Mouse (Mus musculus): ENCODE measurements around the gene Gstcd. TPM values are rescaled to one million over a fixed set of nuclear protein-coding genes. Genes with fewer than 3 reads are reported as not detected.

The Gstcd gene
- polyA plus RNA-seq, 2 experiments = 2.3 to 5.3 TPM

DNA sequence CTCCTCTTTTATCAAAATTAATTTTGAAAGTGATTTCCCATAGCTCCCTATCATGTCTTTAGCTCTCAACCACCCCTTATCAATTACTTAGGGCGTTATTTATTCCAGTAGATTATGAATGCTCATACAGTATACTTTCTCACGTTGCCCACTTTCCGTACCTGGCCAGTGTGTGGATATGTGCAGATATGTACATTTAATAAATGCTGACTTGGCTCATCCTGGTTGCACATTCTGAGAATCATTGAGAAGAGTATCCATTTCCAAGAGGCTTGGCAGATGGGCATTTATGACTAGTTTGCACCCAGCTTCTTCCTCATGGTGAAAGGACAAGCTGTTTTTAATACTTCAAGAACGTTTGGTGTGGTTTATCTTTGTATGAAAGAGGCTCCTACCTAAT, 18.0 kb upstream of the Gstcd start:
- Histone ChIP-seq H3K9ac (replicated peaks) (no peak overlapping the region), H3K27me3 (ENCODE audit: control insufficient read depth, insufficient read depth, low read length) (no peaks in the 10 kb centered on the region), H3K9me3 (ENCODE audit: control insufficient read depth, low read length) (no peaks in the 10 kb centered on the region), H3K4me3 (ENCODE audit: insufficient read depth in 1 of 2, low read depth in 2 of 2, low read length in 2 of 2) (no peak overlapping the region), H3K4me1 (replicated peaks; ENCODE audit: control insufficient read depth in 2 of 2, insufficient read depth in 2 of 2, low read length in 1 of 2) (no peaks in the 10 kb centered on the region), H3K36me3 (replicated peaks; ENCODE audit: control insufficient read depth, insufficient read depth, low read depth) (peaks cover 19% of the 10 kb centered on the region), H3K4me2 (ENCODE audit: low read depth) (no peak overlapping the region), H3K27ac (no peak overlapping the region)
- DNase-seq (ENCODE audit: low read depth in 3 of 3, low spot score in 3 of 3) (no peak), ATAC-seq (ENCODE audit: insufficient read depth) (no peak)
- 80% methylated on average over 4 of the region's 4 CpGs for WGBS (ENCODE audit: insufficient replicate concordance)
- TF ChIP-seq CTCF (IDR thresholded peaks at IDR 0.05; ENCODE audit: low read depth) = no peak
- no peak for TF ChIP-seq EP300 (IDR thresholded peaks at IDR 0.05; ENCODE audit: low read depth)

DNA sequence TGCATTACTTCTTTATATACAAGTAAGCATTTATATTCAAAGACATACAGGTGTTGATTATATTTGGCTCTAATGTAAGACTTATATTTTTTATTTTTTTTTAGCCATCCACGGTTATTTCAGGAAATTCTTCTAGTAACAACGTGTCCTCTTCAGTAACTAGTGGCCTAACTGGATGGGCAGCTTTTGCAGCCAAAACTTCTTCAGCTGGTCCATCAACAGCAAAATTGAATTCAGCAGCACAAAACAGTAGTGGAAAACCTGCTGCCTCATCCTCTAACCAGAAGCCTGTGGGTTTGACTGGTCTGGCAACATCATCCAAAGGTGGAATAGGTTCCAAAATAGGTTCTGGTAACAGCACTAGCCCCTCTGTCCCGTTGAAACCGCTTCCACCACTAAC, 16.9 kb upstream of the Gstcd start:
- ATAC-seq (ENCODE audit: insufficient read depth) = no peak
- peaks cover 20% of the 10 kb centered on the region for H3K36me3 ChIP-seq (replicated peaks; ENCODE audit: control insufficient read depth, insufficient read depth, low read depth)

GRCm38 (mm10) chr3:133104436-133104835, 12.6 kb upstream of the Gstcd start:
- TF ChIP-seq EP300 (IDR thresholded peaks at IDR 0.05; ENCODE audit: low read depth) (no peak), CTCF (IDR thresholded peaks at IDR 0.05; ENCODE audit: low read depth) (no peak)
- Histone ChIP-seq H3K36me3 (replicated peaks; ENCODE audit: control insufficient read depth, insufficient read depth, low read depth) (peaks cover 32% of the 10 kb centered on the region), H3K27me3 (ENCODE audit: control insufficient read depth, insufficient read depth, low read length) (no peaks in the 10 kb centered on the region), H3K9ac (replicated peaks) (no peak overlapping the region), H3K4me1 (replicated peaks; ENCODE audit: control insufficient read depth in 2 of 2, insufficient read depth in 2 of 2, low read length in 1 of 2) (no peaks in the 10 kb centered on the region), H3K27ac (no peak overlapping the region), H3K9me3 (ENCODE audit: control insufficient read depth, low read length) (no peaks in the 10 kb centered on the region), H3K4me3 (ENCODE audit: insufficient read depth in 1 of 2, low read depth in 2 of 2, low read length in 2 of 2) (no peak overlapping the region), H3K4me2 (ENCODE audit: low read depth) (no peak overlapping the region)
- ATAC-seq (ENCODE audit: insufficient read depth) (no peak), DNase-seq (ENCODE audit: low read depth in 3 of 3, low spot score in 3 of 3) (no peak)
- WGBS (ENCODE audit: insufficient replicate concordance) = 75% methylated on average over 3 of the region's 3 CpGs

More for the DNA sequence above, 16.9 kb upstream of the Gstcd start:
- DNase-seq (ENCODE audit: low read depth in 3 of 3, low spot score in 3 of 3) = no peak
- Histone ChIP-seq H3K27ac (no peak overlapping the region), H3K4me3 (ENCODE audit: insufficient read depth in 1 of 2, low read depth in 2 of 2, low read length in 2 of 2) (no peak overlapping the region), H3K4me1 (replicated peaks; ENCODE audit: control insufficient read depth in 2 of 2, insufficient read depth in 2 of 2, low read length in 1 of 2) (no peaks in the 10 kb centered on the region), H3K9me3 (ENCODE audit: control insufficient read depth, low read length) (no peaks in the 10 kb centered on the region), H3K4me2 (ENCODE audit: low read depth) (no peak overlapping the region), H3K27me3 (ENCODE audit: control insufficient read depth, insufficient read depth, low read length) (no peaks in the 10 kb centered on the region), H3K9ac (replicated peaks) (no peak overlapping the region)
- 84% methylated on average over 4 of the region's 4 CpGs for WGBS (ENCODE audit: insufficient replicate concordance)
- TF ChIP-seq EP300 (IDR thresholded peaks at IDR 0.05; ENCODE audit: low read depth) = no peak
- TF ChIP-seq CTCF (IDR thresholded peaks at IDR 0.05; ENCODE audit: low read depth) = no peak

DNA sequence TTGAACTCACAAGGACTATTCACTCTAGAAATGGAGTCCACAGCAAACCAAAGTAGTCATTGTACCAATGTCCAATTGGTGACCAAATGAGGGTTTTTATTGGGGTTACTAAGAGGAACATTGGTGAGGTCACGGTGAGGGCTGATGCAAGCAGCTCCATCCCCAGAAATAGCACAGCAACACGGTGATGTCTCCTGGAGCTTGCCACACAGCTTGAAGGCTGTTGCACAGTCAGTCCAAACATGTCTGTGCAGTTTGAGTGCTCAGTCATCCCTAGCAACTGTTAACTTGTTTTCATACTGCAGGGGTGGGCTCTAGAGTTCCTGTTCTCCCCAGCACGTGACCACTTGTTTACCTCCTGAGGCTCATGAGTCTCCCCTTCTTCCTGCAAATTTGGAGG, 11.9 kb upstream of the Gstcd start:
- Histone ChIP-seq H3K36me3 (replicated peaks; ENCODE audit: control insufficient read depth, insufficient read depth, low read depth) (peaks cover 32% of the 10 kb centered on the region), H3K27ac (no peak overlapping the region), H3K4me1 (replicated peaks; ENCODE audit: control insufficient read depth in 2 of 2, insufficient read depth in 2 of 2, low read length in 1 of 2) (peaks cover 0 to under 1% of the 10 kb centered on the region in 2 experiments; a peak in 2 of 4 replicates), H3K4me3 (ENCODE audit: insufficient read depth in 1 of 2, low read depth in 2 of 2, low read length in 2 of 2) (no peak overlapping the region), H3K9me3 (ENCODE audit: control insufficient read depth, low read length) (no peaks in the 10 kb centered on the region), H3K27me3 (ENCODE audit: control insufficient read depth, insufficient read depth, low read length) (no peaks in the 10 kb centered on the region), H3K4me2 (ENCODE audit: low read depth) (no peak overlapping the region), H3K9ac (replicated peaks) (no peak overlapping the region)
- ATAC-seq (ENCODE audit: insufficient read depth) (no peak), DNase-seq (ENCODE audit: low read depth in 3 of 3, low spot score in 3 of 3) (no peak)
- 74% methylated on average over 3 of the region's 3 CpGs for WGBS (ENCODE audit: insufficient replicate concordance)
- TF ChIP-seq CTCF (IDR thresholded peaks at IDR 0.05; ENCODE audit: low read depth) (no peak), EP300 (IDR thresholded peaks at IDR 0.05; ENCODE audit: low read depth) (no peak)

DNA sequence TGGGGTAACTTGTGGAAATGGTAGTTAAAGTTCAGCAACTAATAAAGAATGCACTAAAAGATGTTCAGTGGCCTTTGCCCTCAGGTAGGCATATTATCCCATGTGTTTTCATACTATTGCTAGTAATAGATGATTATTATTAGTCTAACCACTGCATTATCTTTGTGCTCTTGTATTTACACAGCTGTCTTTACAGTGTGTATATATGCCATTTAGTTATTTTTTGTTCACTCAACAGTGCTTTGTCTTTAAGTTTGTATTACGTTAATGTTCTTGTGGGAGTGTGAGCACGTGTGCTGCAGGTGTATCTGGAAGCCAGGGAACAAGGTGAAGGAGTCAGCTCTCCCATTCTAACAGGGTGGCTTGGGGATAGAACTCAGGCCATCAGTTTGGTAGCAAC, 7.1 kb upstream of the Gstcd start:
- H3K36me3 ChIP-seq (replicated peaks; ENCODE audit: control insufficient read depth, insufficient read depth, low read depth) = peaks cover 23% of the 10 kb centered on the region
- H3K4me2 ChIP-seq (ENCODE audit: low read depth) = no peak overlapping the region
- peaks cover 4 to 5% of the 10 kb centered on the region in 2 experiments for H3K4me1 ChIP-seq (replicated peaks; ENCODE audit: control insufficient read depth in 2 of 2, insufficient read depth in 2 of 2, low read length in 1 of 2)
- ATAC-seq (ENCODE audit: insufficient read depth) (no peak), DNase-seq (ENCODE audit: low read depth in 3 of 3, low spot score in 3 of 3) (no peak)
- TF ChIP-seq EP300 (IDR thresholded peaks at IDR 0.05; ENCODE audit: low read depth) = no peak
- no peak for TF ChIP-seq CTCF (IDR thresholded peaks at IDR 0.05; ENCODE audit: low read depth)
- H3K9me3 ChIP-seq (ENCODE audit: control insufficient read depth, low read length) = no peaks in the 10 kb centered on the region
- H3K27me3 ChIP-seq (ENCODE audit: control insufficient read depth, insufficient read depth, low read length) = no peaks in the 10 kb centered on the region
- no peak overlapping the region for H3K27ac ChIP-seq
- WGBS (ENCODE audit: insufficient replicate concordance) = 84% methylated on average over 2 of the region's 2 CpGs
- no peak overlapping the region for H3K4me3 ChIP-seq (ENCODE audit: insufficient read depth in 1 of 2, low read depth in 2 of 2, low read length in 2 of 2)
- H3K9ac ChIP-seq (replicated peaks) = no peak overlapping the region
